Mouse (Mus musculus): ENCODE data around the gene Sgpp2. TPM values are rescaled to one million over a fixed set of nuclear protein-coding genes. Genes with fewer than 3 reads are reported as not detected.

Gene Sgpp2
- polyA plus RNA-seq (2014; fragmentation: Nextera tagmentation; extraction: Ambion mirVana) = 0.28 and 0.46 TPM in 2 replicates

DNA sequence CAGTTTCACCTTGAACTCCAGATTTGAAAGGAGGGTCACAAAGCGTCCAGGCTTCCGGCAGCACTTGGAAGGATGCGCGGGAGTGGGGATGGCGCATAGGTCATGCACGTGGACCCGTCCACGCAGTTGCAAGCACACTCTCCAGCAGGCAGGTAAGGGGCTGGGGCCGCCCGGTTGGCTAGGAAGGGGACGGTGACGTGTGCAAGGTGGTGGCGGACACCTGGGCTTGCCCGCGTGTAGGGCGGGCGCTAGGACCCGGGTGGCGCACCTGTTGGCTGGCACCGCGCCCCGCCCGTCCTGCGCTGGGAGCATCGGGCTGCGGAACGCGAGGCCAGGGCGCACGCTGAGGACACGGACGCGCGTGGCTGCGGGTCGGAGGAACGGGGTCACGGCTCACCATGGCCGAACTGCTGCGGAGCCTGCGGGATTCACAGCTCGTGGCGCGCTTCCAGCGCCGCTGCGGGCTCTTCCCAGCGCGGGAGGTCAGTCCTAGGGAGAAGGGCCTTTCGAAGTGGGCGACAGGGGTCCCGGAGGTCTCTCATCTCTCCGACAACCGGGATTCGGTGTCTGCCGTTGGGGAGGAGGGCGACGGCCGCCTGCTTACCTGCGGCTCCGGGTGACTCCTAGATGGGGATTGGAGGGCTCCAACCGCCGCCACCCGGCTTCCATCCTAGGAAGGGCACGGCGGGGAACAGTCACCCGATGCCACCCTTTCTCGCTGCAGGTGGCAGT lies at the start of gene Sgpp2:
Gene Sgpp2, plus strand, starts transcription at position 325 of the 732 bp plus-strand sequence.
- Histone ChIP-seq H3K9ac (ENCODE audit: low read depth, low read length) (no peak within 1 kb of the TSS), H3K27me3 (ENCODE audit: control insufficient read depth, insufficient read depth, low read length) (peaks cover 37% of the 10 kb centered on the region)
- ATAC-seq (replicated peaks; ENCODE audit: insufficient number of reproducible peaks, low FRiP score, low TSS enrichment) = no peak

DNA sequence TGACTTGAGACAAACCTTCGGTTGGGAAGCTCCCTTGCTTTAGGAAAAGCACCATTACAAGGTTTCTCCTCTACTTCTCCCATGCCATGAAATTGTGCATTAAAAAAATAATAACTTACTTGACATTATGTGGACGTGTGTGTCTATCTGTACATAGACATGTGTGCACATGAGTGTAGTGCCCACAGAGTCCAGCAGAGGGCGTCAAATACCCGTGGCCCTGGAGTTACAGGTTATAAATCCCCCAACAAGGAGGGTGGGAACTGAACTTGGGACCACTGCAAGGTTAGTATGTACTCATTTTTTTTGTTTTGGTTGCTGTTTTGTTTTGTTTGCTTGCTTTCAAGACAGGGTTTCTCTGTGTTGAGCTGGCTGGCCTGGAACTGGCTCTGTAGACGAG lies 42.6 kb upstream of the Sgpp2 start:
- Histone ChIP-seq H3K4me3 (ENCODE audit: low read depth, low read length) (no peak overlapping the region), H3K27ac (ENCODE audit: low read depth, low read length) (no peak overlapping the region), H3K36me3 (ENCODE audit: control insufficient read depth, insufficient read depth, low read length) (no peaks in the 10 kb centered on the region), H3K4me1 (ENCODE audit: control insufficient read depth, insufficient read depth, low read length) (no peaks in the 10 kb centered on the region), H3K4me2 (no peak overlapping the region), H3K9me3 (replicated peaks; ENCODE audit: control insufficient read depth, low read length) (peaks cover 3% of the 10 kb centered on the region; the same call in 1 of the 2 replicates), H3K27me3 (ENCODE audit: control insufficient read depth, insufficient read depth, low read length) (no peaks in the 10 kb centered on the region), H3K9ac (ENCODE audit: low read depth, low read length) (no peak overlapping the region)
- no peak for ATAC-seq (replicated peaks; ENCODE audit: insufficient number of reproducible peaks, low FRiP score, low TSS enrichment)
- 52% methylated on average over 5 of the region's 5 CpGs for WGBS (ENCODE audit: insufficient replicate concordance)

More for the DNA sequence above, at the start of gene Sgpp2:
- Histone ChIP-seq H3K27ac (ENCODE audit: low read depth, low read length) (no peak within 1 kb of the TSS), H3K4me1 (ENCODE audit: control insufficient read depth, insufficient read depth, low read length) (peaks cover 14% of the 10 kb centered on the region), H3K4me2 (peak within 1 kb of the TSS; percentile 99), H3K4me3 (ENCODE audit: low read depth, low read length) (peak within 1 kb of the TSS; percentile 61), H3K36me3 (ENCODE audit: control insufficient read depth, insufficient read depth, low read length) (no peaks in the 10 kb centered on the region), H3K9me3 (replicated peaks; ENCODE audit: control insufficient read depth, low read length) (no peaks in the 10 kb centered on the region)
- under 1% methylated on average over 68 of the region's 68 CpGs for WGBS (ENCODE audit: insufficient replicate concordance)

DNA sequence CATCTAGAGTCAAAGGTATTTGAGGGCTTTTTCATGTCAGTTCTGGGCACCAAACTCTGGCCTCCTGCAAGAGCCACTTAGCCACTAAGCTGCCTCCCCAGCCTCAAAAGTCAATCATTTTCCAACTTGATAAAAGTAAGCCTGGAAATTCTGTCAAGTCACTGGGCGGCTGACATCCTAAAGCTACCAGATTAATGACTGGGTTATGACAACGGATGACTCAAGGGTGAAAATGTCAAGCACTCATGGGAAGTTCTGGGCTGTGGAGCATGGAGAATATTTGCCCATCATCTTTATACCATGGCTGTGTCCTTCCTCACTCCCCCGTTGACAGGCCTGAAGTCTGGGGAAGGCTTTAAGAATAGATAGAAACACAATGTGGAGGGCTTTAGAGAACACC lies 37.2 kb upstream of the Sgpp2 start:
- Histone ChIP-seq H3K4me3 (ENCODE audit: low read depth, low read length) (no peak overlapping the region), H3K27me3 (ENCODE audit: control insufficient read depth, insufficient read depth, low read length) (no peaks in the 10 kb centered on the region), H3K4me2 (no peak overlapping the region), H3K9me3 (replicated peaks; ENCODE audit: control insufficient read depth, low read length) (no peaks in the 10 kb centered on the region), H3K4me1 (ENCODE audit: control insufficient read depth, insufficient read depth, low read length) (no peaks in the 10 kb centered on the region), H3K27ac (ENCODE audit: low read depth, low read length) (no peak overlapping the region), H3K36me3 (ENCODE audit: control insufficient read depth, insufficient read depth, low read length) (no peaks in the 10 kb centered on the region), H3K9ac (ENCODE audit: low read depth, low read length) (no peak overlapping the region)
- 59% methylated on average over 3 of the region's 3 CpGs for WGBS (ENCODE audit: insufficient replicate concordance)
- ATAC-seq (replicated peaks; ENCODE audit: insufficient number of reproducible peaks, low FRiP score, low TSS enrichment) = no peak

DNA sequence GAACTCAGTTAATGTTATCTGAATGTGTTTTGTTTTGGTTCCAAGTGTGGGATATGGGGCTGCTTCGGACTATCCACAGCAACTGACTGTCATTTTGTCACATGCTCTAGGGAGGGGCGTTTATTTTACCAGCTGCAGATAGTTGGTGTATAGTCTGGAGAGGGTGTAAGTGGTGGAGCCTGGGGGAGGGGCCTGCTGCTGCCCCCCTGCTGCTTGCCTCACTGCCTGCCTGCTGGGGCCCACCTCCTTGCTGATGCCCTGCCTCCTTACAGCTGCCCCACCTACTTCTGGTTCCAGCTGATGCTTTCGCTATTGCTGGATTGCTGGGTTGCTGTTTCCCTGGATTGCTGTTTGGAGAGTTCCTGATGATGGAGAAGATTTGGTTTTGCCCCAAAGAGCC lies 31.0 kb upstream of the Sgpp2 start:
- ATAC-seq (replicated peaks; ENCODE audit: insufficient number of reproducible peaks, low FRiP score, low TSS enrichment) = no peak

DNA sequence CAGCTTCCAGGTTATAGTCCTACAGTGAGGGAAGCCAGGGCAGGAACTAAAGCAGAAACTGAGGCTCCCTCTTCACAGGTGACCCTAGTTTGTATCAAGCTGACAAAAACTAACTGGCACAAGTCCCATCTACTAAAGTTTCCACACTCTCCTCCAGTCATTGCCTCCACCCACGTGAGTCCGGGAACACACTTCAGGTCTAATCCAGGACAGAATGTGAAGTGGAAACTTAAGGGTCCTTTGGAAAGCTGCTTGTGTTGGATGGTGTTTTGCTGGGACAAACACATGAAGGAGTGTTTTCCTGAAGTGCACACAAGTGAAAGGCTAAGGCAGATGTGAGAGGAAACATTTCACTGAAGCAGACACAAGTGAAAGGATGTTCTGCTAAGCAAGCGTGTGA lies 17.7 kb upstream of the Sgpp2 start:
- H3K27me3 ChIP-seq (ENCODE audit: control insufficient read depth, insufficient read depth, low read length) = no peaks in the 10 kb centered on the region
- no peaks in the 10 kb centered on the region for H3K36me3 ChIP-seq (ENCODE audit: control insufficient read depth, insufficient read depth, low read length)
- H3K4me3 ChIP-seq (ENCODE audit: low read depth, low read length) = no peak overlapping the region
- H3K9me3 ChIP-seq (replicated peaks; ENCODE audit: control insufficient read depth, low read length) = no peaks in the 10 kb centered on the region
- H3K4me2 ChIP-seq = no peak overlapping the region
- WGBS (ENCODE audit: insufficient replicate concordance) = 78% methylated on average over 3 of the region's 3 CpGs
- no peak overlapping the region for H3K27ac ChIP-seq (ENCODE audit: low read depth, low read length)
- H3K9ac ChIP-seq (ENCODE audit: low read depth, low read length) = no peak overlapping the region
- H3K4me1 ChIP-seq (ENCODE audit: control insufficient read depth, insufficient read depth, low read length) = no peaks in the 10 kb centered on the region
- no peak for ATAC-seq (replicated peaks; ENCODE audit: insufficient number of reproducible peaks, low FRiP score, low TSS enrichment)

More for the DNA sequence above, 31.0 kb upstream of the Sgpp2 start:
- Histone ChIP-seq H3K4me1 (ENCODE audit: control insufficient read depth, insufficient read depth, low read length) (0 out of 2 replicates have a peak, but pooled peaks cover 2% of the 10 kb centered on the region), H3K27ac (ENCODE audit: low read depth, low read length) (no peak overlapping the region), H3K36me3 (ENCODE audit: control insufficient read depth, insufficient read depth, low read length) (no peaks in the 10 kb centered on the region), H3K4me2 (no peak overlapping the region), H3K9me3 (replicated peaks; ENCODE audit: control insufficient read depth, low read length) (no peaks in the 10 kb centered on the region), H3K9ac (ENCODE audit: low read depth, low read length) (no peak overlapping the region), H3K27me3 (ENCODE audit: control insufficient read depth, insufficient read depth, low read length) (no peaks in the 10 kb centered on the region), H3K4me3 (ENCODE audit: low read depth, low read length) (no peak overlapping the region)
- 27% methylated on average over 3 of the region's 3 CpGs for WGBS (ENCODE audit: insufficient replicate concordance)

DNA sequence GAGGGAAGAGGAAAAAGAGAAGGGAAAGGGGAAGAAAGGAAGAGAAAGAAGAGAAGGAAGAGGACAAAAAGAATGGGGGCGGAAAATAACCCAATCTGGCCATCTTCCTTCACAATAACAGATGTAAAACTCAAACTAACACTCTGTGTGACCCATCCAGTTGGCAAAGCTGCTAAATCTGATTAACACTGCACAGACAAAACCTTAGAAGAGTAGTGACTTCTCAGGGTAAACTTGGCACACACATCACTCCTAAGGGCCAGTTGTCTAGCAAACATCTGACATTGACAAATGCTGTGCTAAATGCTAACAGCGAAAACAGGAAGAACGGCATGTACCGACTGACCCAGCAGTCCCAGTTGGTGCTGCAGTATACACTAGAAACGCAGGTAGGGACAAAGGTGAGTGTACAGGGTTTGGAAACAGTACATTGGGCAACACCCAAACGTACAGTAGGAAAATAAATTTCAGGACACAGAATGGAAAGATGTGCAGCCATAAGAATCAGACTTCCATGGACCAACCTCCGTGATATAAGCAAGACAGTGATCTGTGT lies 10.4 kb upstream of the Sgpp2 start:
- Histone ChIP-seq H3K27ac (ENCODE audit: low read depth, low read length) (no peak overlapping the region), H3K9me3 (replicated peaks; ENCODE audit: control insufficient read depth, low read length) (no peaks in the 10 kb centered on the region), H3K36me3 (ENCODE audit: control insufficient read depth, insufficient read depth, low read length) (no peaks in the 10 kb centered on the region), H3K27me3 (ENCODE audit: control insufficient read depth, insufficient read depth, low read length) (no peaks in the 10 kb centered on the region), H3K9ac (ENCODE audit: low read depth, low read length) (no peak overlapping the region), H3K4me3 (ENCODE audit: low read depth, low read length) (no peak overlapping the region), H3K4me1 (ENCODE audit: control insufficient read depth, insufficient read depth, low read length) (no peaks in the 10 kb centered on the region), H3K4me2 (no peak overlapping the region)
- no peak for ATAC-seq (replicated peaks; ENCODE audit: insufficient number of reproducible peaks, low FRiP score, low TSS enrichment)
- 69% methylated on average over 7 of the region's 7 CpGs for WGBS (ENCODE audit: insufficient replicate concordance)

DNA sequence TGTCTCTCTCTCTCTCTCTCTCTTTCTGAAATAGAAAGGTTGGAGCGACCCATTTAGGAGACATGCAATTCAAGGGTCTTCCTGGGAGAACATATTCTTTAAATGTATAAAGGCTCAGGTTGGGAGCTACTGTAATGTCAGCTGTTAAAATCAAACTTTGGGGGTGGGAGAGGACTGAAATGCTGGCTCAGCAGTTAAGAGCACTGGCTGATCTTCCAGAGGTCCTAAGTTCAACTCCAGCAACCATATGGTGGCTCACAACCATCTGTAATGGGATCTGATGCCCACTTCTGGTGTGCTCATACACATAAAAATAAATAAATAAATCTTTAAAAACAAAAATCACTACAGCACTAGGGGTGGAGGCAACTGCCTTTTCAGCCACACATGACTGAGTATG lies 1.5 kb upstream of the Sgpp2 start:
- Histone ChIP-seq H3K27me3 (ENCODE audit: control insufficient read depth, insufficient read depth, low read length) (peaks cover 37% of the 10 kb centered on the region), H3K4me1 (ENCODE audit: control insufficient read depth, insufficient read depth, low read length) (peaks cover 14% of the 10 kb centered on the region), H3K9me3 (replicated peaks; ENCODE audit: control insufficient read depth, low read length) (no peaks in the 10 kb centered on the region), H3K4me3 (ENCODE audit: low read depth, low read length) (no peak overlapping the region), H3K36me3 (ENCODE audit: control insufficient read depth, insufficient read depth, low read length) (no peaks in the 10 kb centered on the region), H3K27ac (ENCODE audit: low read depth, low read length) (no peak overlapping the region), H3K9ac (ENCODE audit: low read depth, low read length) (no peak overlapping the region), H3K4me2 (no peak overlapping the region)
- 62% methylated on average over 1 of the region's 1 CpGs for WGBS (ENCODE audit: insufficient replicate concordance)
- no peak for ATAC-seq (replicated peaks; ENCODE audit: insufficient number of reproducible peaks, low FRiP score, low TSS enrichment)

DNA sequence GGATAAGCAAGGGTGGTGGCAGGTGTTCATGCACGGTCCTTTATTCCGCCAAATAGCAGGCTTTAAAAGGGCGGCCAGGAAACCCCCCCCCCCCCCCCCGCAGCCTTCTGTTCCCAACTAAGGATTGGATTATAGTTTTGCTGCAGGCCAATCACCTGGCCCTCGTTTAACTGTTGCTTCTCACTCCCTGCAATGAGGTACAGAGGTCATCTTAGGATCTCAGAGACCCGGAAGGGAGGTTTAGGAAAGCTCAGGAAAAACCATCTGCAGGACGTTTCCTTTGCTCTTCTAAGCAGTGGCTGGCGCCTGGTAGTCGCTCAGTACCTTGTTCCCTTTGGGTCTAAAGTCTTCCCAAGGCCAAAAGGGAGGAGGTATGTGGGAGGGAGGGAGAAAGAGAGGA lies 865 bp upstream of the Sgpp2 start:
- no peak for ATAC-seq (replicated peaks; ENCODE audit: insufficient number of reproducible peaks, low FRiP score, low TSS enrichment)
- H3K27me3 ChIP-seq (ENCODE audit: control insufficient read depth, insufficient read depth, low read length) = peaks cover 37% of the 10 kb centered on the region

More for the DNA sequence above, 865 bp upstream of the Sgpp2 start:
- Histone ChIP-seq H3K9ac (ENCODE audit: low read depth, low read length) (no peak overlapping the region), H3K9me3 (replicated peaks; ENCODE audit: control insufficient read depth, low read length) (no peaks in the 10 kb centered on the region), H3K4me2 (no peak overlapping the region), H3K4me1 (ENCODE audit: control insufficient read depth, insufficient read depth, low read length) (peaks cover 14% of the 10 kb centered on the region), H3K36me3 (ENCODE audit: control insufficient read depth, insufficient read depth, low read length) (no peaks in the 10 kb centered on the region), H3K27ac (ENCODE audit: low read depth, low read length) (no peak overlapping the region), H3K4me3 (ENCODE audit: low read depth, low read length) (no peak overlapping the region)
- WGBS (ENCODE audit: insufficient replicate concordance) = 4% methylated on average over 9 of the region's 9 CpGs

Measured in heart, embryonic 11.5 days (tissue).